In the genomic region with DNA sequence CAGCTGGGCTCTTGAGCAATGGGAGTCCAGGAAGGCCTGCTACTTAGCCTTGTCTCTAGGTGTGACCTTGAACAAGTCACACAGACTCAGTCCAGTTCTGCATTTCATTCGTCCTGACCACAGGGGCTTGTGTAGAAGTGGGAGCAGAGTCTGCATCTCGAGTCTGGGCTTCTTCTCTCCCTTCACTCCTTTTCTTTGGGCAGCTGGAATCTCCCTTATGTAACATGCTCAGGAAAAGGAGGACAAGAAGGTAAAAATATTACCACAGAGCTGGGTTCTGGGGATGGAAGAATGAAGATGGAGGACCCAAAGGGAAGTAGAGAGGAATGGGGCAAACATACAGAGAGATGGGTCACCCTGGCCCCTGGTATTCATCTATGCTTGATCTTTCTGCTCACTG, we compare ENCODE assay signal across 25 mouse cellular contexts.
A peak's percentile ranks its signal among the peaks of the same experiment; 100 is the strongest.
DNase-seq lines count a peak whose midpoint lies in the region; ATAC-seq and TF ChIP-seq lines count a peak whose summit lies in the region.
"Had no signal": no experiment of that assay in that cellular context is flagged by ENCODE, and none has a peak within 500 bp of the region (broad histone marks: within the 10 kb centered on the region; RNA-seq: fewer than 3 reads in every experiment).

No protein-coding gene starts in this region.

- H3K9me3 ChIP-seq in hindbrain, postnatal 0 days (ENCODE audit: low read length), result no peaks in the 10 kb centered on the region
- H3K9me3 ChIP-seq in hindbrain, embryonic 11.5 days (ENCODE audit: control insufficient read depth, low read length), result no peaks in the 10 kb centered on the region
- no peaks in the 10 kb centered on the region for H3K9me3 ChIP-seq in midbrain, embryonic 13.5 days
- H3K9me3 ChIP-seq in midbrain, embryonic 11.5 days (ENCODE audit: control insufficient read depth, low read length), result no peaks in the 10 kb centered on the region
- H3K9me3 ChIP-seq: embryonic facial prominence, embryonic 13.5 days; forebrain, embryonic 10.5 days; forebrain, embryonic 15.5 days; heart, embryonic 12.5 days; limb, embryonic 13.5 days; lung, embryonic 15.5 days had no signal

- no peaks in the 10 kb centered on the region for H3K27me3 ChIP-seq in hindbrain, postnatal 0 days (ENCODE audit: insufficient read depth, low read length)
- no peaks in the 10 kb centered on the region for H3K27me3 ChIP-seq in hindbrain, embryonic 11.5 days (ENCODE audit: control insufficient read depth, insufficient read depth, low read length)
- no peaks in the 10 kb centered on the region for H3K27me3 ChIP-seq in midbrain, embryonic 13.5 days
- H3K27me3 ChIP-seq in midbrain, embryonic 11.5 days (ENCODE audit: control insufficient read depth, insufficient read depth, low read length), result no peaks in the 10 kb centered on the region
- no peaks in the 10 kb centered on the region for H3K27me3 ChIP-seq in splenic B cell, adult 2 months (ENCODE audit: control insufficient read depth, insufficient read depth, low read length, poor library complexity, severe bottlenecking)
- H3K27me3 ChIP-seq: embryonic facial prominence, embryonic 13.5 days; forebrain, embryonic 15.5 days; heart, embryonic 12.5 days; limb, embryonic 13.5 days; lung, embryonic 15.5 days had no signal

- no peaks in the 10 kb centered on the region for H3K36me3 ChIP-seq in hindbrain, postnatal 0 days (ENCODE audit: insufficient read depth, low read length)
- no peaks in the 10 kb centered on the region for H3K36me3 ChIP-seq in hindbrain, embryonic 11.5 days (ENCODE audit: control insufficient read depth, insufficient read depth, low read length)
- no peaks in the 10 kb centered on the region for H3K36me3 ChIP-seq in midbrain, embryonic 13.5 days
- no peaks in the 10 kb centered on the region for H3K36me3 ChIP-seq in midbrain, embryonic 11.5 days (ENCODE audit: control insufficient read depth, insufficient read depth, low read length)
- no peaks in the 10 kb centered on the region for H3K36me3 ChIP-seq in splenic B cell, adult 2 months (ENCODE audit: control insufficient read depth, insufficient read depth, low read length, poor library complexity, severe bottlenecking)
- H3K36me3 ChIP-seq: embryonic facial prominence, embryonic 13.5 days; forebrain, embryonic 10.5 days; forebrain, embryonic 15.5 days; heart, embryonic 12.5 days; limb, embryonic 13.5 days; lung, embryonic 15.5 days had no signal

- DNase-seq in hindbrain, postnatal 0 days (ENCODE audit: low spot score), result no peak
- DNase-seq in hindbrain, embryonic 11.5 days (ENCODE audit: low spot score), result no peak
- no peak for DNase-seq in midbrain, embryonic 11.5 days (ENCODE audit: low spot score, missing footprints)
- DNase-seq in brain, adult 2 months (ENCODE audit: low read depth, low spot score), result peak; percentile 61
- peak; percentile 5 for DNase-seq in splenic B cell, adult 2 months (ENCODE audit: low read depth, low spot score)
- no peak for DNase-seq in testis, postnatal 10 days (ENCODE audit: low spot score)
- DNase-seq: adrenal gland, postnatal 25 days; B cell, adult 2 months; cerebellum, adult 9-10 months; heart, adult 2 months; heart, postnatal 4 days; kidney, adult 2 months; spleen, adult 18-20 months had no signal

- TF ChIP-seq CTCF in hindbrain, postnatal 0 days (IDR thresholded peaks at IDR 0.05; ENCODE audit: low read depth), result no peak

- H3K9ac ChIP-seq in hindbrain, postnatal 0 days (replicated peaks; ENCODE audit: low read length), result no peak overlapping the region
- no peak overlapping the region for H3K9ac ChIP-seq in hindbrain, embryonic 11.5 days (ENCODE audit: low read depth, low read length)
- H3K9ac ChIP-seq in midbrain, embryonic 13.5 days (replicated peaks), result no peak overlapping the region
- no peak overlapping the region for H3K9ac ChIP-seq in midbrain, embryonic 11.5 days (ENCODE audit: low read length)
- H3K9ac ChIP-seq: embryonic facial prominence, embryonic 13.5 days; forebrain, embryonic 15.5 days; heart, embryonic 12.5 days; hindbrain, embryonic 14.5 days; limb, embryonic 13.5 days; lung, embryonic 15.5 days had no signal

- H3K27ac ChIP-seq in hindbrain, postnatal 0 days, result 0 out of 2 replicates have a peak overlapping the region, but pooled peaks have one; percentile 29
- no peak overlapping the region for H3K27ac ChIP-seq in hindbrain, embryonic 11.5 days (ENCODE audit: low read depth, low read length)
- H3K27ac ChIP-seq in midbrain, embryonic 13.5 days, result no peak overlapping the region
- H3K27ac ChIP-seq in midbrain, embryonic 11.5 days (ENCODE audit: low read depth, low read length), result no peak overlapping the region
- H3K27ac ChIP-seq: embryonic facial prominence, embryonic 13.5 days; forebrain, embryonic 10.5 days; heart, adult 2 months; kidney, postnatal 0 days; limb, embryonic 13.5 days; lung, embryonic 15.5 days; stomach, postnatal 0 days had no signal

- H3K4me2 ChIP-seq in hindbrain, postnatal 0 days (ENCODE audit: low read depth, low read length), result no peak overlapping the region
- H3K4me2 ChIP-seq in hindbrain, embryonic 11.5 days (replicated peaks; ENCODE audit: low read depth, low read length), result no peak overlapping the region
- no peak overlapping the region for H3K4me2 ChIP-seq in midbrain, embryonic 13.5 days (replicated peaks)
- no peak overlapping the region for H3K4me2 ChIP-seq in midbrain, embryonic 11.5 days
- H3K4me2 ChIP-seq: embryonic facial prominence, embryonic 13.5 days; forebrain, embryonic 15.5 days; heart, embryonic 12.5 days; hindbrain, embryonic 14.5 days; limb, embryonic 13.5 days; liver, embryonic 11.5 days; lung, embryonic 15.5 days had no signal

- H3K4me1 ChIP-seq in hindbrain, postnatal 0 days (ENCODE audit: insufficient read depth, low read length), result 0 out of 2 replicates have a peak, but pooled peaks cover 4% of the 10 kb centered on the region
- H3K4me1 ChIP-seq in hindbrain, embryonic 11.5 days (replicated peaks; ENCODE audit: control insufficient read depth, insufficient read depth, low read length), result no peaks in the 10 kb centered on the region
- peaks cover 9% of the 10 kb centered on the region; the same call in 1 of the 2 replicates for H3K4me1 ChIP-seq in midbrain, embryonic 13.5 days (replicated peaks)
- no peaks in the 10 kb centered on the region for H3K4me1 ChIP-seq in midbrain, embryonic 11.5 days (ENCODE audit: control insufficient read depth, insufficient read depth, low read length)
- H3K4me1 ChIP-seq: embryonic facial prominence, embryonic 13.5 days; forebrain, embryonic 10.5 days; limb, embryonic 13.5 days had no signal

- no peak overlapping the region for H3K4me3 ChIP-seq in hindbrain, postnatal 0 days (ENCODE audit: low read length)
- no peak overlapping the region for H3K4me3 ChIP-seq in hindbrain, embryonic 11.5 days (ENCODE audit: low read depth, low read length)
- H3K4me3 ChIP-seq in midbrain, embryonic 13.5 days (replicated peaks), result no peak overlapping the region
- no peak overlapping the region for H3K4me3 ChIP-seq in midbrain, embryonic 11.5 days (ENCODE audit: low read depth, low read length)
- H3K4me3 ChIP-seq: embryonic facial prominence, embryonic 13.5 days; forebrain, embryonic 10.5 days; forebrain, embryonic 15.5 days; heart, adult 2 months; heart, embryonic 12.5 days; limb, embryonic 13.5 days; lung, embryonic 15.5 days had no signal

- 80% methylated on average over 2 of the region's 2 CpGs for WGBS in hindbrain, postnatal 0 days
- WGBS in hindbrain, embryonic 11.5 days, result 81% methylated on average over 2 of the region's 2 CpGs
- 89% methylated on average over 2 of the region's 2 CpGs for WGBS in midbrain, embryonic 13.5 days
- 89% methylated on average over 2 of the region's 2 CpGs for WGBS in midbrain, embryonic 11.5 days

- ATAC-seq in hindbrain, postnatal 0 days, result no peak
- ATAC-seq in hindbrain, embryonic 11.5 days (ENCODE audit: low FRiP score), result no peak
- ATAC-seq in midbrain, embryonic 13.5 days, result 0 out of 2 replicates have a peak, but pooled peaks have one; percentile 14
- ATAC-seq in midbrain, embryonic 11.5 days (ENCODE audit: low FRiP score), result no peak
- ATAC-seq: forebrain, embryonic 15.5 days; inflammation-experienced regulatory T-cells, adult 6 months had no signal

Comparison
In these comparisons a context has a peak if more than half of its experiments do, and no peak if none do; other contexts are left out.
1. DNase-seq: peak in brain, adult 2 months (single experiment) and splenic B cell, adult 2 months (single experiment); none in hindbrain, postnatal 0 days (single experiment), hindbrain, embryonic 11.5 days (single experiment), midbrain, embryonic 11.5 days (single experiment) and testis, postnatal 10 days (single experiment).